Mouse (Mus musculus) monocyte, adult 5-6 weeks (primary cell): Measurements from ENCODE around the gene Tmprss11b. TPM values are rescaled to one million over a fixed set of nuclear protein-coding genes. Genes with fewer than 3 reads are reported as not detected.
"Not testable (repeated sequence)": the region's sequence is repeated elsewhere in the genome, so short reads cannot be mapped to it uniquely, and the experiment has no call there.

Experiments used
- ATAC-seq: fragments of 153-309, 156-312 bp; replicated peaks from 2 replicates; pipeline ENCODE4 v1.8.0; 2017; ENCODE audit warnings: mild to moderate bottlenecking; ENCODE audit not compliant: low TSS enrichment, insufficient number of reproducible peaks, severe bottlenecking, poor library complexity, low FRiP score
- total RNA-seq: library from RNA; stranded (forward); fragments of 200-1000, 200-491, 200-594 nt; gene quantifications from 3 replicates; pipeline ENCODE4 v1.2.3, GENCODE M21; 2017

Gene Tmprss11b
- total RNA-seq = not detected in 3 replicates

GRCm38 (mm10) chr5:86676262-86676661 is at the start of gene Tmprss11b:
Tmprss11b (minus strand) TSS chr5:86676362.
- ATAC-seq = no peak

- ATAC-seq = no peak
Measured at GRCm38 (mm10) chr5:86725021-86725420, 48.9 kb upstream of the Tmprss11b start.

GRCm38 (mm10) chr5:86722820-86723460 is 46.8 kb upstream of the Tmprss11b start:
- ATAC-seq = no peak

- no peak for ATAC-seq
Measured at GRCm38 (mm10) chr5:86714967-86715366, 38.8 kb upstream of the Tmprss11b start.

GRCm38 (mm10) chr5:86704923-86705322 is 28.8 kb upstream of the Tmprss11b start:
- ATAC-seq = no peak

GRCm38 (mm10) chr5:86684667-86685066 is 8.5 kb upstream of the Tmprss11b start:
- no peak for ATAC-seq

- not testable (repeated sequence) for ATAC-seq
Measured at GRCm38 (mm10) chr5:86649185-86649584, 27.0 kb downstream of the Tmprss11b start.

- ATAC-seq = no peak
Measured at GRCm38 (mm10) chr5:86640795-86641194, 35.4 kb downstream of the Tmprss11b start.

GRCm38 (mm10) chr5:86632324-86632723 is 43.8 kb downstream of the Tmprss11b start, which contains the start of gene Tmprss11f:
Tmprss11f (minus strand) TSS chr5:86632424.
- no peak for ATAC-seq

GRCm38 (mm10) chr5:86630700-86631099 is 45.5 kb downstream of the Tmprss11b start:
- ATAC-seq = no peak

GRCm38 (mm10) chr5:86621778-86622177 is 54.4 kb downstream of the Tmprss11b start:
- no peak for ATAC-seq

Other genes with a start within 250 kb of the Tmprss11b start
- gene Tmprss11a, start 207.4 kb downstream of the Tmprss11b start, total RNA-seq = not detected in 3 replicates
- not detected in 3 replicates for gene Tmprss11g, start 157.8 kb downstream of the Tmprss11b start, total RNA-seq
- gene Tmprss11f, start 43.9 kb downstream of the Tmprss11b start, total RNA-seq = not detected in 3 replicates
- not detected in 3 replicates for gene Tmprss11e, start 69.5 kb upstream of the Tmprss11b start, total RNA-seq
- gene Ythdc1, start 127.9 kb upstream of the Tmprss11b start, total RNA-seq = 253 to 309 TPM (median 288 TPM) in 3 replicates
- gene Ugt2b34, start 230.6 kb upstream of the Tmprss11b start, total RNA-seq = not detected in 3 replicates